Mouse (Mus musculus) ES-Bruce4 (cell line): ENCODE measurements around the gene D6Ertd527e. TPM values are rescaled to one million over a fixed set of nuclear protein-coding genes. Genes with fewer than 3 reads are reported as not detected.

Experiments
- H3K27ac ChIP-seq: 2 replicates; pipeline ENCODE4 v1.5.1; 2012; ENCODE audit warnings: low read length, inconsistent platforms; ENCODE audit not compliant: insufficient read depth
- H3K27me3 ChIP-seq: 2 replicates; pipeline ENCODE4 v1.6.1; 2012; ENCODE audit warnings: mild to moderate bottlenecking, low read length, inconsistent platforms; ENCODE audit not compliant: control insufficient read depth, poor library complexity, insufficient read depth, severe bottlenecking
- H3K36me3 ChIP-seq: 2 replicates; pipeline ENCODE4 v1.6.1; 2012; ENCODE audit warnings: inconsistent platforms, mild to moderate bottlenecking, low read length, moderate library complexity; ENCODE audit not compliant: control insufficient read depth, poor library complexity, insufficient read depth, severe bottlenecking
- H3K4me1 ChIP-seq: one replicate; pipeline ENCODE4 v1.8.1; 2011; ENCODE audit warnings: low read length; ENCODE audit not compliant: control insufficient read depth, insufficient read depth
- H3K4me3 ChIP-seq: 2 replicates; pipeline ENCODE4 v1.5.1; 2011; ENCODE audit warnings: low read depth, mild to moderate bottlenecking, low read length
- H3K9ac ChIP-seq: 2 replicates; pipeline ENCODE4 v1.6.1; 2012; ENCODE audit warnings: low read depth, mild to moderate bottlenecking, inconsistent platforms; ENCODE audit not compliant: poor library complexity, severe bottlenecking
- H3K9me3 ChIP-seq: replicated peaks from 2 replicates; pipeline ENCODE4 v1.6.1; 2012; ENCODE audit warnings: mild to moderate bottlenecking, low read length, inconsistent platforms; ENCODE audit not compliant: control insufficient read depth, poor library complexity, insufficient read depth, severe bottlenecking
- CTCF ChIP-seq: IDR thresholded peaks from one replicate; pipeline ENCODE4 v1.8.1; 2011; ENCODE audit warnings: low read depth, low read length
- EP300 ChIP-seq: IDR thresholded peaks from 2 replicates; pipeline ENCODE4 v1.6.1; 2011; ENCODE audit warnings: low read depth, low read length; ENCODE audit not compliant: insufficient read depth
- POLR2A ChIP-seq: IDR thresholded peaks from one replicate; pipeline ENCODE4 v1.8.1; 2011; ENCODE audit warnings: low read length; ENCODE audit not compliant: insufficient read depth
- polyA plus RNA-seq: library from polyadenylated mRNA; stranded (reverse); fragments of >200 nt; gene quantifications from 2 replicates; pipeline ENCODE4 v1.2.4, GENCODE M21; 2011; ENCODE audit warnings: low read depth; ENCODE audit not compliant: missing spikeins, insufficient read depth, insufficient read length

D6Ertd527e gene
- polyA plus RNA-seq, 1 experiment, result 0.37 TPM

GRCm38 (mm10) chr6:87101955-87102353 is 2.6 kb upstream of the D6Ertd527e start:
- H3K9me3 ChIP-seq, result no peaks in the 10 kb centered on the region
- no peaks in the 10 kb centered on the region for H3K36me3 ChIP-seq
- no peak overlapping the region for H3K4me3 ChIP-seq
- no peak overlapping the region for H3K9ac ChIP-seq
- H3K4me1 ChIP-seq, result no peaks in the 10 kb centered on the region
- H3K27me3 ChIP-seq, result no peaks in the 10 kb centered on the region
- H3K27ac ChIP-seq, result no peak overlapping the region
- TF ChIP-seq CTCF, result no peak
- no peak for TF ChIP-seq EP300
- TF ChIP-seq POLR2A, result no peak

- TF ChIP-seq POLR2A (no peak), CTCF (no peak), EP300 (no peak)
- H3K4me1 ChIP-seq, result no peaks in the 10 kb centered on the region
- H3K9ac ChIP-seq, result no peak overlapping the region
- no peak overlapping the region for H3K27ac ChIP-seq
- no peaks in the 10 kb centered on the region for H3K9me3 ChIP-seq
- no peak overlapping the region for H3K4me3 ChIP-seq
- H3K36me3 ChIP-seq, result no peaks in the 10 kb centered on the region
- H3K27me3 ChIP-seq, result no peaks in the 10 kb centered on the region
These were observed 2.1 kb upstream of the D6Ertd527e start for GRCm38 (mm10) chr6:87102421-87102911.

- Histone ChIP-seq H3K9me3 (no peaks in the 10 kb centered on the region), H3K27me3 (no peaks in the 10 kb centered on the region), H3K9ac (no peak overlapping the region), H3K36me3 (no peaks in the 10 kb centered on the region), H3K27ac (no peak overlapping the region), H3K4me1 (no peaks in the 10 kb centered on the region), H3K4me3 (no peak overlapping the region)
- TF ChIP-seq EP300 (no peak), CTCF (no peak), POLR2A (no peak)
These were observed 1.2 kb upstream of the D6Ertd527e start for GRCm38 (mm10) chr6:87103314-87103713.

GRCm38 (mm10) chr6:87111493-87111892 is 6.9 kb downstream of the D6Ertd527e start:
- Histone ChIP-seq H3K9ac (no peak overlapping the region), H3K4me3 (no peak overlapping the region), H3K4me1 (no peaks in the 10 kb centered on the region), H3K36me3 (no peaks in the 10 kb centered on the region), H3K27ac (no peak overlapping the region), H3K9me3 (no peaks in the 10 kb centered on the region), H3K27me3 (no peaks in the 10 kb centered on the region)
- TF ChIP-seq POLR2A (no peak), CTCF (no peak), EP300 (no peak)

GRCm38 (mm10) chr6:87112125-87112524 is 7.6 kb downstream of the D6Ertd527e start:
- no peak overlapping the region for H3K27ac ChIP-seq
- no peaks in the 10 kb centered on the region for H3K27me3 ChIP-seq
- H3K4me1 ChIP-seq, result no peaks in the 10 kb centered on the region
- no peak overlapping the region for H3K4me3 ChIP-seq
- H3K9me3 ChIP-seq, result no peaks in the 10 kb centered on the region
- no peak overlapping the region for H3K9ac ChIP-seq
- TF ChIP-seq EP300, result no peak
- TF ChIP-seq CTCF, result no peak
- TF ChIP-seq POLR2A, result no peak
- no peaks in the 10 kb centered on the region for H3K36me3 ChIP-seq

GRCm38 (mm10) chr6:87115981-87116380 is 11.4 kb downstream of the D6Ertd527e start:
- no peaks in the 10 kb centered on the region for H3K36me3 ChIP-seq
- H3K9me3 ChIP-seq, result no peaks in the 10 kb centered on the region
- no peak overlapping the region for H3K4me3 ChIP-seq
- no peak overlapping the region for H3K27ac ChIP-seq
- TF ChIP-seq POLR2A (no peak), EP300 (no peak), CTCF (no peak)
- no peak overlapping the region for H3K9ac ChIP-seq
- H3K27me3 ChIP-seq, result no peaks in the 10 kb centered on the region
- H3K4me1 ChIP-seq, result no peaks in the 10 kb centered on the region
